Mouse (Mus musculus): ENCODE data around the gene Gpatch2l. TPM values are rescaled to one million over a fixed set of nuclear protein-coding genes. Genes with fewer than 3 reads are reported as not detected.

Gpatch2l gene
- total RNA-seq (2012; rRNA removed) = 13.1 and 13.4 TPM in 2 replicates

GRCm38 (mm10) chr12:86241604-86242536 is at the start of gene Gpatch2l:
Gpatch2l (plus strand) TSS chr12:86241858.
- TF ChIP-seq ZNF384 (IDR thresholded peaks at IDR 0.05; ENCODE audit: low read depth, low read length) (no peak), MAFK (IDR thresholded peaks at IDR 0.05; ENCODE audit: insufficient read depth, low read depth, low read length) (no peak), ZC3H11A (IDR thresholded peaks at IDR 0.05; ENCODE audit: borderline replicate concordance, low read depth, low read length) (no peak), CHD2 (IDR thresholded peaks at IDR 0.05; ENCODE audit: low read depth, low read length) (no peak), HCFC1 (IDR thresholded peaks at IDR 0.05; ENCODE audit: borderline replicate concordance, insufficient read depth, low read length) (no peak)
- peak; percentile 96 for DNase-seq (ENCODE audit: low read depth, low spot score)
- Histone ChIP-seq H3K4me3 (ENCODE audit: insufficient read depth in 1 of 2, low read depth in 1 of 2, low read length in 2 of 2, poor library complexity in 1 of 2, severe bottlenecking in 1 of 2) (peak within 1 kb of the TSS; percentile 90 to 93), H3K27ac (ENCODE audit: insufficient read depth, low read depth, low read length, poor library complexity, severe bottlenecking) (peak within 1 kb of the TSS; percentile 46; the same call in 1 of the 2 replicates), H3K36me3 (ENCODE audit: control insufficient read depth, insufficient read depth, low read length, poor library complexity, severe bottlenecking) (peaks cover 8% of the 10 kb centered on the region), H3K9ac (ENCODE audit: insufficient read depth, low read depth, low read length, poor library complexity, severe bottlenecking) (peak within 1 kb of the TSS; percentile 94), H3K4me1 (ENCODE audit: control insufficient read depth in 2 of 2, insufficient read depth in 2 of 2, low read length in 2 of 2, poor library complexity in 1 of 2) (0 out of 4 replicates have a peak, but pooled peaks cover 2 to 4% of the 10 kb centered on the region in 2 experiments), H3K9me3 (ENCODE audit: control insufficient read depth, insufficient read depth, low read depth, low read length) (no peaks in the 10 kb centered on the region)
- in situ Hi-C loops (cut with MboI; ENCODE audit: low sequenced_read_pairs in 2 of 2, unreplicated experiment in 2 of 2) = no loop called here

GRCm38 (mm10) chr12:86192036-86192449 is 49.6 kb upstream of the Gpatch2l start:
- no peaks in the 10 kb centered on the region for H3K9me3 ChIP-seq (ENCODE audit: control insufficient read depth, insufficient read depth, low read depth, low read length)
- in situ Hi-C loops (cut with MboI; ENCODE audit: low sequenced_read_pairs in 2 of 2, unreplicated experiment in 2 of 2) = no loop called here
- H3K4me1 ChIP-seq (ENCODE audit: control insufficient read depth in 2 of 2, insufficient read depth in 2 of 2, low read length in 2 of 2, poor library complexity in 1 of 2) = peaks cover 0 to 13% of the 10 kb centered on the region in 2 experiments; a peak in 1 of 4 replicates
- H3K36me3 ChIP-seq (ENCODE audit: control insufficient read depth, insufficient read depth, low read length, poor library complexity, severe bottlenecking) = no peaks in the 10 kb centered on the region
- no peak overlapping the region for H3K4me3 ChIP-seq (ENCODE audit: insufficient read depth in 1 of 2, low read depth in 1 of 2, low read length in 2 of 2, poor library complexity in 1 of 2, severe bottlenecking in 1 of 2)
- H3K9ac ChIP-seq (ENCODE audit: insufficient read depth, low read depth, low read length, poor library complexity, severe bottlenecking) = no peak overlapping the region
- H3K27ac ChIP-seq (ENCODE audit: insufficient read depth, low read depth, low read length, poor library complexity, severe bottlenecking) = no peak overlapping the region
- TF ChIP-seq ZC3H11A (IDR thresholded peaks at IDR 0.05; ENCODE audit: borderline replicate concordance, low read depth, low read length) = no peak
- TF ChIP-seq HCFC1 (IDR thresholded peaks at IDR 0.05; ENCODE audit: borderline replicate concordance, insufficient read depth, low read length) = no peak
- TF ChIP-seq ZNF384 (IDR thresholded peaks at IDR 0.05; ENCODE audit: low read depth, low read length) = no peak
- TF ChIP-seq MAFK (IDR thresholded peaks at IDR 0.05; ENCODE audit: insufficient read depth, low read depth, low read length) = no peak
- no peak for TF ChIP-seq CHD2 (IDR thresholded peaks at IDR 0.05; ENCODE audit: low read depth, low read length)
- DNase-seq (ENCODE audit: low read depth, low spot score) = no peak

- H3K9ac ChIP-seq (ENCODE audit: insufficient read depth, low read depth, low read length, poor library complexity, severe bottlenecking) = no peak overlapping the region
- H3K4me1 ChIP-seq (ENCODE audit: control insufficient read depth in 2 of 2, insufficient read depth in 2 of 2, low read length in 2 of 2, poor library complexity in 1 of 2) = no peaks in the 10 kb centered on the region
- in situ Hi-C loops (cut with MboI; ENCODE audit: low sequenced_read_pairs in 2 of 2, unreplicated experiment in 2 of 2) = no loop called here
- no peaks in the 10 kb centered on the region for H3K9me3 ChIP-seq (ENCODE audit: control insufficient read depth, insufficient read depth, low read depth, low read length)
- no peaks in the 10 kb centered on the region for H3K36me3 ChIP-seq (ENCODE audit: control insufficient read depth, insufficient read depth, low read length, poor library complexity, severe bottlenecking)
- no peak overlapping the region for H3K27ac ChIP-seq (ENCODE audit: insufficient read depth, low read depth, low read length, poor library complexity, severe bottlenecking)
- TF ChIP-seq ZNF384 (IDR thresholded peaks at IDR 0.05; ENCODE audit: low read depth, low read length) (no peak), ZC3H11A (IDR thresholded peaks at IDR 0.05; ENCODE audit: borderline replicate concordance, low read depth, low read length) (no peak), MAFK (IDR thresholded peaks at IDR 0.05; ENCODE audit: insufficient read depth, low read depth, low read length) (no peak)
- H3K4me3 ChIP-seq (ENCODE audit: insufficient read depth in 1 of 2, low read depth in 1 of 2, low read length in 2 of 2, poor library complexity in 1 of 2, severe bottlenecking in 1 of 2) = no peak overlapping the region
- no peak for DNase-seq (ENCODE audit: low read depth, low spot score)
These were observed 44.7 kb upstream of the Gpatch2l start for GRCm38 (mm10) chr12:86196944-86197343.

GRCm38 (mm10) chr12:86203443-86204057 is 38.1 kb upstream of the Gpatch2l start:
- no peaks in the 10 kb centered on the region for H3K4me1 ChIP-seq (ENCODE audit: control insufficient read depth in 2 of 2, insufficient read depth in 2 of 2, low read length in 2 of 2, poor library complexity in 1 of 2)
- no peak for DNase-seq (ENCODE audit: low read depth, low spot score)
- no peak overlapping the region for H3K4me3 ChIP-seq (ENCODE audit: insufficient read depth in 1 of 2, low read depth in 1 of 2, low read length in 2 of 2, poor library complexity in 1 of 2, severe bottlenecking in 1 of 2)
- in situ Hi-C loops (cut with MboI; ENCODE audit: low sequenced_read_pairs in 2 of 2, unreplicated experiment in 2 of 2) = no loop called here
- H3K9me3 ChIP-seq (ENCODE audit: control insufficient read depth, insufficient read depth, low read depth, low read length) = no peaks in the 10 kb centered on the region
- H3K9ac ChIP-seq (ENCODE audit: insufficient read depth, low read depth, low read length, poor library complexity, severe bottlenecking) = no peak overlapping the region
- TF ChIP-seq CHD2 (IDR thresholded peaks at IDR 0.05; ENCODE audit: low read depth, low read length) (no peak), HCFC1 (IDR thresholded peaks at IDR 0.05; ENCODE audit: borderline replicate concordance, insufficient read depth, low read length) (no peak), ZNF384 (IDR thresholded peaks at IDR 0.05; ENCODE audit: low read depth, low read length) (no peak), MAFK (IDR thresholded peaks at IDR 0.05; ENCODE audit: insufficient read depth, low read depth, low read length) (no peak), ZC3H11A (IDR thresholded peaks at IDR 0.05; ENCODE audit: borderline replicate concordance, low read depth, low read length) (no peak)
- H3K27ac ChIP-seq (ENCODE audit: insufficient read depth, low read depth, low read length, poor library complexity, severe bottlenecking) = no peak overlapping the region
- no peaks in the 10 kb centered on the region for H3K36me3 ChIP-seq (ENCODE audit: control insufficient read depth, insufficient read depth, low read length, poor library complexity, severe bottlenecking)

Measured in ES-E14 (cell line).